Mouse (Mus musculus): ENCODE data around the gene Syne1.

Syne1 gene

GRCm38 (mm10) chr10:5437766-5438165 lies 113.5 kb downstream of the Syne1 start:
- DNase-seq (ENCODE audit: low spot score in 2 of 2) = no peak

- no peak for DNase-seq (ENCODE audit: low spot score in 2 of 2)
Observed at GRCm38 (mm10) chr10:5423984-5424383, 127.3 kb downstream of the Syne1 start.

GRCm38 (mm10) chr10:5415730-5416129 lies 135.6 kb downstream of the Syne1 start:
- no peak for DNase-seq (ENCODE audit: low spot score in 2 of 2)

- no peak for DNase-seq (ENCODE audit: low spot score in 2 of 2)
Observed at GRCm38 (mm10) chr10:5384131-5384776, 167.0 kb downstream of the Syne1 start.

GRCm38 (mm10) chr10:5381536-5381935 lies 169.7 kb downstream of the Syne1 start:
- DNase-seq (ENCODE audit: low spot score in 2 of 2) = no peak

- DNase-seq (ENCODE audit: low spot score in 2 of 2) = no peak
Observed at GRCm38 (mm10) chr10:5378969-5379368, 172.3 kb downstream of the Syne1 start.

- DNase-seq (ENCODE audit: low spot score in 2 of 2) = no peak
Observed at GRCm38 (mm10) chr10:5369599-5369998, 181.7 kb downstream of the Syne1 start.

GRCm38 (mm10) chr10:5368266-5368665 lies 183.0 kb downstream of the Syne1 start:
- DNase-seq (ENCODE audit: low spot score in 2 of 2) = no peak

- DNase-seq (ENCODE audit: low spot score in 2 of 2) = no peak
Observed at GRCm38 (mm10) chr10:5367465-5368011, 183.7 kb downstream of the Syne1 start.

- no peak for DNase-seq (ENCODE audit: low spot score in 2 of 2)
Observed at GRCm38 (mm10) chr10:5360560-5360959, 190.7 kb downstream of the Syne1 start.

- DNase-seq (ENCODE audit: low spot score in 2 of 2) = no peak
Observed at GRCm38 (mm10) chr10:5356614-5357013, 194.7 kb downstream of the Syne1 start.

- no peak for DNase-seq (ENCODE audit: low spot score in 2 of 2)
Observed at GRCm38 (mm10) chr10:5353390-5353789, 197.9 kb downstream of the Syne1 start.

GRCm38 (mm10) chr10:5346911-5347310 lies 204.4 kb downstream of the Syne1 start:
- no peak for DNase-seq (ENCODE audit: low spot score in 2 of 2)

GRCm38 (mm10) chr10:5343211-5343610 lies 208.1 kb downstream of the Syne1 start:
- no peak for DNase-seq (ENCODE audit: low spot score in 2 of 2)

- no peak for DNase-seq (ENCODE audit: low spot score in 2 of 2)
Observed at GRCm38 (mm10) chr10:5336394-5336793, 214.9 kb downstream of the Syne1 start.

- no peak for DNase-seq (ENCODE audit: low spot score in 2 of 2)
Observed at GRCm38 (mm10) chr10:5332801-5333200, 218.5 kb downstream of the Syne1 start.

- no peak for DNase-seq (ENCODE audit: low spot score in 2 of 2)
Observed at GRCm38 (mm10) chr10:5326716-5327115, 224.6 kb downstream of the Syne1 start.

GRCm38 (mm10) chr10:5323741-5324395 lies 227.4 kb downstream of the Syne1 start:
- DNase-seq (ENCODE audit: low spot score in 2 of 2) = no peak

GRCm38 (mm10) chr10:5322562-5322961 lies 228.7 kb downstream of the Syne1 start:
- no peak for DNase-seq (ENCODE audit: low spot score in 2 of 2)

- DNase-seq (ENCODE audit: low spot score in 2 of 2) = peak; percentile 59 to 73
Observed at GRCm38 (mm10) chr10:5317602-5318001, 233.7 kb downstream of the Syne1 start.

GRCm38 (mm10) chr10:5312437-5312836 lies 238.8 kb downstream of the Syne1 start:
- DNase-seq (ENCODE audit: low spot score in 2 of 2) = no peak

GRCm38 (mm10) chr10:5309961-5310713 lies 241.1 kb downstream of the Syne1 start:
- peak in 1 of 2 experiments; percentile 12 for DNase-seq (ENCODE audit: low spot score in 2 of 2)
